Mouse (Mus musculus): Measurements from ENCODE around the gene Fam163b. TPM values are rescaled to one million over a fixed set of nuclear protein-coding genes. Genes with fewer than 3 reads are reported as not detected.

The Fam163b gene
- polyA plus RNA-seq, 1 experiment from 2014 or later = 2.8 TPM

- Histone ChIP-seq H3K4me2 (ENCODE audit: low read length) (no peak overlapping the region), H3K9me3 (ENCODE audit: control insufficient read depth, low read length) (no peaks in the 10 kb centered on the region), H3K4me3 (replicated peaks; ENCODE audit: low read depth, low read length) (no peak overlapping the region), H3K36me3 (ENCODE audit: control insufficient read depth, insufficient read depth, low read length) (no peaks in the 10 kb centered on the region), H3K4me1 (ENCODE audit: control insufficient read depth, insufficient read depth, low read length) (peaks cover 4% of the 10 kb centered on the region; the same call in 1 of the 2 replicates), H3K9ac (replicated peaks; ENCODE audit: low read length) (no peak overlapping the region), H3K27me3 (ENCODE audit: control insufficient read depth, insufficient read depth, low read length) (0 out of 2 replicates have a peak, but pooled peaks cover 4% of the 10 kb centered on the region), H3K27ac (replicated peaks; ENCODE audit: low read depth, low read length) (no peak overlapping the region)
- DNase-seq = no peak
- 81% methylated on average over 6 of the region's 6 CpGs for WGBS
- no peak for ATAC-seq (ENCODE audit: low FRiP score, low TSS enrichment)
Observed at GRCm38 (mm10) chr2:27146840-27147239, 4.5 kb upstream of the Fam163b start.

- peaks cover 4% of the 10 kb centered on the region; the same call in 1 of the 2 replicates for H3K4me1 ChIP-seq (ENCODE audit: control insufficient read depth, insufficient read depth, low read length)
- no peak for DNase-seq
- no peak overlapping the region for H3K4me3 ChIP-seq (replicated peaks; ENCODE audit: low read depth, low read length)
- no peak for ATAC-seq (ENCODE audit: low FRiP score, low TSS enrichment)
- H3K27ac ChIP-seq (replicated peaks; ENCODE audit: low read depth, low read length) = no peak overlapping the region
- H3K9ac ChIP-seq (replicated peaks; ENCODE audit: low read length) = no peak overlapping the region
- H3K4me2 ChIP-seq (ENCODE audit: low read length) = no peak overlapping the region
- H3K27me3 ChIP-seq (ENCODE audit: control insufficient read depth, insufficient read depth, low read length) = peaks cover 12% of the 10 kb centered on the region; the same call in 1 of the 2 replicates
- no peaks in the 10 kb centered on the region for H3K36me3 ChIP-seq (ENCODE audit: control insufficient read depth, insufficient read depth, low read length)
- no peaks in the 10 kb centered on the region for H3K9me3 ChIP-seq (ENCODE audit: control insufficient read depth, low read length)
- WGBS = 79% methylated on average over 2 of the region's 2 CpGs
Observed at GRCm38 (mm10) chr2:27144957-27145356, 2.7 kb upstream of the Fam163b start.

GRCm38 (mm10) chr2:27138356-27138755 lies 3.9 kb downstream of the Fam163b start:
- Histone ChIP-seq H3K27me3 (ENCODE audit: control insufficient read depth, insufficient read depth, low read length) (peaks cover 12% of the 10 kb centered on the region; the same call in 1 of the 2 replicates), H3K4me1 (ENCODE audit: control insufficient read depth, insufficient read depth, low read length) (no peaks in the 10 kb centered on the region), H3K27ac (replicated peaks; ENCODE audit: low read depth, low read length) (no peak overlapping the region), H3K9me3 (ENCODE audit: control insufficient read depth, low read length) (no peaks in the 10 kb centered on the region), H3K36me3 (ENCODE audit: control insufficient read depth, insufficient read depth, low read length) (no peaks in the 10 kb centered on the region), H3K9ac (replicated peaks; ENCODE audit: low read length) (no peak overlapping the region), H3K4me3 (replicated peaks; ENCODE audit: low read depth, low read length) (no peak overlapping the region), H3K4me2 (ENCODE audit: low read length) (no peak overlapping the region)
- 82% methylated on average over 4 of the region's 4 CpGs for WGBS
- no peak for ATAC-seq (ENCODE audit: low FRiP score, low TSS enrichment)
- no peak for DNase-seq

- H3K27ac ChIP-seq (replicated peaks; ENCODE audit: low read depth, low read length) = no peak overlapping the region
- no peaks in the 10 kb centered on the region for H3K36me3 ChIP-seq (ENCODE audit: control insufficient read depth, insufficient read depth, low read length)
- no peaks in the 10 kb centered on the region for H3K4me1 ChIP-seq (ENCODE audit: control insufficient read depth, insufficient read depth, low read length)
- ATAC-seq (ENCODE audit: low FRiP score, low TSS enrichment) (no peak), DNase-seq (no peak)
- no peaks in the 10 kb centered on the region for H3K9me3 ChIP-seq (ENCODE audit: control insufficient read depth, low read length)
- peaks cover 8% of the 10 kb centered on the region; the same call in 1 of the 2 replicates for H3K27me3 ChIP-seq (ENCODE audit: control insufficient read depth, insufficient read depth, low read length)
- WGBS = 60% methylated on average over 1 of the region's 1 CpGs
- no peak overlapping the region for H3K4me2 ChIP-seq (ENCODE audit: low read length)
- H3K9ac ChIP-seq (replicated peaks; ENCODE audit: low read length) = no peak overlapping the region
- H3K4me3 ChIP-seq (replicated peaks; ENCODE audit: low read depth, low read length) = no peak overlapping the region
Observed at GRCm38 (mm10) chr2:27136789-27137188, 5.5 kb downstream of the Fam163b start.

GRCm38 (mm10) chr2:27136336-27136735 lies 6.0 kb downstream of the Fam163b start:
- Histone ChIP-seq H3K27me3 (ENCODE audit: control insufficient read depth, insufficient read depth, low read length) (peaks cover 6% of the 10 kb centered on the region; the same call in 1 of the 2 replicates), H3K27ac (replicated peaks; ENCODE audit: low read depth, low read length) (no peak overlapping the region), H3K4me3 (replicated peaks; ENCODE audit: low read depth, low read length) (no peak overlapping the region), H3K4me1 (ENCODE audit: control insufficient read depth, insufficient read depth, low read length) (no peaks in the 10 kb centered on the region), H3K9me3 (ENCODE audit: control insufficient read depth, low read length) (no peaks in the 10 kb centered on the region), H3K4me2 (ENCODE audit: low read length) (no peak overlapping the region), H3K9ac (replicated peaks; ENCODE audit: low read length) (no peak overlapping the region), H3K36me3 (ENCODE audit: control insufficient read depth, insufficient read depth, low read length) (no peaks in the 10 kb centered on the region)
- ATAC-seq (ENCODE audit: low FRiP score, low TSS enrichment) (no peak), DNase-seq (no peak)
- WGBS = 70% methylated on average over 3 of the region's 3 CpGs

- no peak for ATAC-seq (ENCODE audit: low FRiP score, low TSS enrichment)
- Histone ChIP-seq H3K9me3 (ENCODE audit: control insufficient read depth, low read length) (no peaks in the 10 kb centered on the region), H3K27ac (replicated peaks; ENCODE audit: low read depth, low read length) (no peak overlapping the region), H3K27me3 (ENCODE audit: control insufficient read depth, insufficient read depth, low read length) (peaks cover 2% of the 10 kb centered on the region; the same call in 1 of the 2 replicates), H3K4me1 (ENCODE audit: control insufficient read depth, insufficient read depth, low read length) (no peaks in the 10 kb centered on the region), H3K4me2 (ENCODE audit: low read length) (no peak overlapping the region), H3K9ac (replicated peaks; ENCODE audit: low read length) (no peak overlapping the region), H3K4me3 (replicated peaks; ENCODE audit: low read depth, low read length) (no peak overlapping the region), H3K36me3 (ENCODE audit: control insufficient read depth, insufficient read depth, low read length) (no peaks in the 10 kb centered on the region)
- WGBS = 80% methylated on average over 5 of the region's 5 CpGs
- no peak for DNase-seq
Observed at GRCm38 (mm10) chr2:27135935-27136334, 6.4 kb downstream of the Fam163b start.

GRCm38 (mm10) chr2:27128990-27129389 lies 13.3 kb downstream of the Fam163b start:
- 71% methylated on average over 3 of the region's 3 CpGs for WGBS
- Histone ChIP-seq H3K27ac (replicated peaks; ENCODE audit: low read depth, low read length) (no peak overlapping the region), H3K4me1 (ENCODE audit: control insufficient read depth, insufficient read depth, low read length) (no peaks in the 10 kb centered on the region), H3K4me3 (replicated peaks; ENCODE audit: low read depth, low read length) (no peak overlapping the region), H3K27me3 (ENCODE audit: control insufficient read depth, insufficient read depth, low read length) (no peaks in the 10 kb centered on the region), H3K9ac (replicated peaks; ENCODE audit: low read length) (no peak overlapping the region), H3K36me3 (ENCODE audit: control insufficient read depth, insufficient read depth, low read length) (no peaks in the 10 kb centered on the region), H3K9me3 (ENCODE audit: control insufficient read depth, low read length) (no peaks in the 10 kb centered on the region), H3K4me2 (ENCODE audit: low read length) (no peak overlapping the region)
- no peak for ATAC-seq (ENCODE audit: low FRiP score, low TSS enrichment)
- DNase-seq = no peak

- Histone ChIP-seq H3K27me3 (ENCODE audit: control insufficient read depth, insufficient read depth, low read length) (no peaks in the 10 kb centered on the region), H3K36me3 (ENCODE audit: control insufficient read depth, insufficient read depth, low read length) (no peaks in the 10 kb centered on the region), H3K4me3 (replicated peaks; ENCODE audit: low read depth, low read length) (no peak overlapping the region), H3K27ac (replicated peaks; ENCODE audit: low read depth, low read length) (no peak overlapping the region), H3K4me1 (ENCODE audit: control insufficient read depth, insufficient read depth, low read length) (peaks cover 11% of the 10 kb centered on the region; the same call in 1 of the 2 replicates), H3K9ac (replicated peaks; ENCODE audit: low read length) (no peak overlapping the region), H3K4me2 (ENCODE audit: low read length) (no peak overlapping the region), H3K9me3 (ENCODE audit: control insufficient read depth, low read length) (no peaks in the 10 kb centered on the region)
- 56% methylated on average over 4 of the region's 4 CpGs for WGBS
- no peak for DNase-seq
- no peak for ATAC-seq (ENCODE audit: low FRiP score, low TSS enrichment)
Observed at GRCm38 (mm10) chr2:27126496-27126895, 15.8 kb downstream of the Fam163b start.

- peak; percentile 33 for DNase-seq
- Histone ChIP-seq H3K27ac (replicated peaks; ENCODE audit: low read depth, low read length) (no peak overlapping the region), H3K27me3 (ENCODE audit: control insufficient read depth, insufficient read depth, low read length) (no peaks in the 10 kb centered on the region), H3K4me2 (ENCODE audit: low read length) (no peak overlapping the region), H3K4me3 (replicated peaks; ENCODE audit: low read depth, low read length) (no peak overlapping the region), H3K9ac (replicated peaks; ENCODE audit: low read length) (no peak overlapping the region), H3K4me1 (ENCODE audit: control insufficient read depth, insufficient read depth, low read length) (peaks cover 15% of the 10 kb centered on the region; the same call in 1 of the 2 replicates), H3K36me3 (ENCODE audit: control insufficient read depth, insufficient read depth, low read length) (no peaks in the 10 kb centered on the region), H3K9me3 (ENCODE audit: control insufficient read depth, low read length) (no peaks in the 10 kb centered on the region)
- ATAC-seq (ENCODE audit: low FRiP score, low TSS enrichment) = no peak
- WGBS = 42% methylated on average over 10 of the region's 10 CpGs
Observed at GRCm38 (mm10) chr2:27125979-27126378, 16.3 kb downstream of the Fam163b start.

All from midbrain, embryonic 14.5 days (tissue).